Mouse (Mus musculus): ENCODE results near the gene Eif3k. TPM values are rescaled to one million over a fixed set of nuclear protein-coding genes. Genes with fewer than 3 reads are reported as not detected.

The Eif3k gene
- polyA plus RNA-seq, 1 experiment from 2014 or later, result 195 TPM

DNA sequence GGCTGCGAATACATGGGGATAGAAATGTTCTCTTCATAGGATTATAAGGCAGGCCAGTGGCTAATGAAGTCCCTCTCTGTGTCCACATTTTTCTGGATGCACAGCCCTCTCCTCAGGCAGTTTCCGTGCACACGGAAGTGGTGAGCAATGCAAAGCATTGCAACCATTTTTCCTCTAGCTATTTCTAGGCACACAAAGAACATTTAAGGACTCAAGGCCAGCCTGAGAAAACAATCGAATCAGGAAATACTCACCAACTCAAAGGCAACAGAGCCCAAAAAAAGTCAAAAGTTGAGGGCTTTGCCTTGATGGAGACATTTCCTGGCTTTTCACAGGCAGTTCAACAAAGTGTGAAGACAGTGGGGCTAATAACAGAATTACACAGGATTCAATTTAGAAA, 40.5 kb downstream of the Eif3k start:
- Histone ChIP-seq H3K9ac (ENCODE audit: low read depth, low read length) (no peak overlapping the region), H3K4me3 (ENCODE audit: low read depth, low read length) (no peak overlapping the region), H3K27me3 (ENCODE audit: control insufficient read depth, insufficient read depth, low read depth, low read length) (no peaks in the 10 kb centered on the region), H3K4me1 (ENCODE audit: control insufficient read depth, low read depth, low read length) (peaks cover 47% of the 10 kb centered on the region), H3K27ac (ENCODE audit: low read length) (peak overlapping the region; percentile 3), H3K4me2 (ENCODE audit: low read depth, low read length) (no peak overlapping the region), H3K9me3 (replicated peaks; ENCODE audit: control insufficient read depth, low read length) (no peaks in the 10 kb centered on the region), H3K36me3 (ENCODE audit: control insufficient read depth, insufficient read depth) (no peaks in the 10 kb centered on the region)
- WGBS (ENCODE audit: insufficient replicate concordance), result 72% methylated on average over 4 of the region's 4 CpGs
- ATAC-seq (ENCODE audit: low read depth), result no peak

DNA sequence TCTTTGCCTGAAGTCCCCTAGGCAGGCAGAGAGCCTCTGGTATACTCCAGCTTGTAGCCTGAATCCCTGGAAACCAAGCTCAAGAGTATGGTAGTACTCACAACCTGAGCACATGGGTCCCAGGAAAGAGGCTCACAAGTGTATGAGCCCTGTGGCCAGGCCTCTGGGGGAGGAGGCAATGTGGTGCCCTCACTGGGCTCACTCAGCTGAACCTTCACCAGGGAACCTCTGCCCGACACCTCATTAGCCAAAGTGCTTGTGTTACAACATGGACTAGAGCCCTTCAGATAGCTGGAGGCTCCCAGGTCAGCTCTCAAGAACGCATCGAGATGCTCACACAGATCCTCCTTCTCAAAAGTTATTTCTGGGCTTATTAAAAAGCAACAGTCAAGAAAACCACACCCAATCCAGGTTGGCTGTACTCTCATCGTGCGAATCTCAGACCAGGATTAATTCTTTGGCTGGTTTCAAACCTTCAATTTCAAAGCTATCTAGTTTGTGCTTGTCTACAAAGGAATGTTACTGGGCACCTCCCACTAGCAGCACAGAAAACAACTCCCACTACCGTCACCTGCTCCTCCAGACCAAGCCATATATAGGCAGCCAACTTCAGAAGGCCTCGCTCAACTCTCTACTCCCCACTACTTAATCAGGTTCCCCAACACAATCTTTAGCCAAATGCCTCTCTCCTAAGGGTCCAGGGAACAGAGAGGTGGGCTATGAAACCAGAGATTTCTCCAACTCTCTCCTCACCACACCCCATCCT, 42.1 kb downstream of the Eif3k start:
- Histone ChIP-seq H3K4me3 (ENCODE audit: low read depth, low read length) (no peak overlapping the region), H3K4me1 (ENCODE audit: control insufficient read depth, low read depth, low read length) (peaks cover 41% of the 10 kb centered on the region), H3K9ac (ENCODE audit: low read depth, low read length) (no peak overlapping the region), H3K36me3 (ENCODE audit: control insufficient read depth, insufficient read depth) (no peaks in the 10 kb centered on the region), H3K9me3 (replicated peaks; ENCODE audit: control insufficient read depth, low read length) (no peaks in the 10 kb centered on the region), H3K27ac (ENCODE audit: low read length) (no peak overlapping the region), H3K27me3 (ENCODE audit: control insufficient read depth, insufficient read depth, low read depth, low read length) (no peaks in the 10 kb centered on the region), H3K4me2 (ENCODE audit: low read depth, low read length) (no peak overlapping the region)
- no peak for ATAC-seq (ENCODE audit: low read depth)
- WGBS (ENCODE audit: insufficient replicate concordance), result 78% methylated on average over 7 of the region's 7 CpGs

DNA sequence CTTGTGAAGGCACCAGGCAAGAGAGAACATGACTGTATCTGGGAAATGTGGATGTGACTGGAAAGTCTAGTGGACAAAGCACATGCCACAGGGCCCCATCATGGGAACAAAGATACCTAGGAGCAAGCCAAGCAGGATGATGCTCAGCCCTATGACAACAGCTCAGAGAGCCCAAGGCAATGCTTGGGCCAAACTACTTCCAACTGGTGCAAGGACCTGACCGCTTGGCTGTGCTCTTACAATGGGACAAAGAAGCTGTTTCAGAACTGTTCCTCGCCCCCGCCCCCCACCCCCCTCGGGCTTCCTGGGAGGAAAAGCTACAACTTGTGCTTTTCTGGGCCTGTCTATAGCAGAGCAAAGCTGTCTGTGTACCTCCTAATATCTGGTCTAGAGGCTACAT, 43.0 kb downstream of the Eif3k start:
- no peaks in the 10 kb centered on the region for H3K36me3 ChIP-seq (ENCODE audit: control insufficient read depth, insufficient read depth)
- WGBS (ENCODE audit: insufficient replicate concordance), result 52% methylated on average over 4 of the region's 4 CpGs
- H3K9ac ChIP-seq (ENCODE audit: low read depth, low read length), result no peak overlapping the region
- no peak overlapping the region for H3K4me2 ChIP-seq (ENCODE audit: low read depth, low read length)
- H3K4me3 ChIP-seq (ENCODE audit: low read depth, low read length), result no peak overlapping the region
- no peaks in the 10 kb centered on the region for H3K27me3 ChIP-seq (ENCODE audit: control insufficient read depth, insufficient read depth, low read depth, low read length)
- H3K9me3 ChIP-seq (replicated peaks; ENCODE audit: control insufficient read depth, low read length), result no peaks in the 10 kb centered on the region
- no peak for ATAC-seq (ENCODE audit: low read depth)
- H3K4me1 ChIP-seq (ENCODE audit: control insufficient read depth, low read depth, low read length), result peaks cover 41% of the 10 kb centered on the region
- H3K27ac ChIP-seq (ENCODE audit: low read length), result no peak overlapping the region

DNA sequence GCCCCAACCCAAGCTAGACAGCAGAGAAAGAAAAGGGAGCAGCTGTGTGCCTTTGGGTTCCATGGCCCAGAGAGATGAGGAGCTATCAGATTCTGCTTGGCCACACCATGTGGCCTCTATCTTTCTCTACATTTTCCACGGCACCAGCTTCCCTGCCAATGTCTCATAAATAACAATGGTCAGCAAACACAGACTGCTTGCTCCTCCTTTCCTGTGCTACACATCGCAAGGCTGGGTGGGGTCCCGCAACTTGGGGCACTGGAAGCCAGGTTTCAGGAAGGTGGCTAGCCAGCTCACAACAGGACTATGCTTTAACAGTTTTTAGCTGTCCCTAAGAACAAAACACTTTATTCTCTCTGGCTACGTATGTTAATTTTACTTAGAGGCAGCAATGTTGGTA, 44.9 kb downstream of the Eif3k start:
- Histone ChIP-seq H3K9me3 (replicated peaks; ENCODE audit: control insufficient read depth, low read length) (no peaks in the 10 kb centered on the region), H3K9ac (ENCODE audit: low read depth, low read length) (no peak overlapping the region), H3K27me3 (ENCODE audit: control insufficient read depth, insufficient read depth, low read depth, low read length) (no peaks in the 10 kb centered on the region), H3K27ac (ENCODE audit: low read length) (no peak overlapping the region), H3K4me2 (ENCODE audit: low read depth, low read length) (no peak overlapping the region), H3K36me3 (ENCODE audit: control insufficient read depth, insufficient read depth) (no peaks in the 10 kb centered on the region), H3K4me3 (ENCODE audit: low read depth, low read length) (no peak overlapping the region), H3K4me1 (ENCODE audit: control insufficient read depth, low read depth, low read length) (peaks cover 41% of the 10 kb centered on the region)
- 60% methylated on average over 4 of the region's 4 CpGs for WGBS (ENCODE audit: insufficient replicate concordance)
- ATAC-seq (ENCODE audit: low read depth), result no peak

DNA sequence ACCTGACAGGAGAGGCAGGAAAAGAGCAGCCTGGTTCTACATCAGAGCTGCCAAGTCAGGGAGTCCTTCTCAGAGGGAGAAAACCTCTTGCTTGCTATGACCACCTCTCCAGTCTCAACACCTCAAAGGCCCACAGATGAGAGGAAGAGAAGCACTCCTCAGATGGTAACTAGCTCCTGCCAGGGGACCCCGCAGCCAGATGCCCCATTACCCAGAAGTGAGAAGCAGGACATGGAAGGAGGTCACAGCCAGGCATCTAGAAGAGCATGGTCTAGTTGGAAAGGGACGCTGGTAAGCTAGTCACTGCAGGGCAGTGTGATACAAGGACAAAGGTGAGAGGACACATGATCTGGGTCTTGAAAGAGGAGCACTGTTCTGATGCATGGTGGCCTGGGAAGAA, 47.8 kb downstream of the Eif3k start:
- no peak for ATAC-seq (ENCODE audit: low read depth)
- Histone ChIP-seq H3K4me2 (ENCODE audit: low read depth, low read length) (no peak overlapping the region), H3K4me1 (ENCODE audit: control insufficient read depth, low read depth, low read length) (peaks cover 40% of the 10 kb centered on the region), H3K36me3 (ENCODE audit: control insufficient read depth, insufficient read depth) (no peaks in the 10 kb centered on the region), H3K9ac (ENCODE audit: low read depth, low read length) (no peak overlapping the region), H3K27me3 (ENCODE audit: control insufficient read depth, insufficient read depth, low read depth, low read length) (no peaks in the 10 kb centered on the region), H3K4me3 (ENCODE audit: low read depth, low read length) (no peak overlapping the region), H3K27ac (ENCODE audit: low read length) (no peak overlapping the region), H3K9me3 (replicated peaks; ENCODE audit: control insufficient read depth, low read length) (no peaks in the 10 kb centered on the region)
- 75% methylated on average over 2 of the region's 2 CpGs for WGBS (ENCODE audit: insufficient replicate concordance)

DNA sequence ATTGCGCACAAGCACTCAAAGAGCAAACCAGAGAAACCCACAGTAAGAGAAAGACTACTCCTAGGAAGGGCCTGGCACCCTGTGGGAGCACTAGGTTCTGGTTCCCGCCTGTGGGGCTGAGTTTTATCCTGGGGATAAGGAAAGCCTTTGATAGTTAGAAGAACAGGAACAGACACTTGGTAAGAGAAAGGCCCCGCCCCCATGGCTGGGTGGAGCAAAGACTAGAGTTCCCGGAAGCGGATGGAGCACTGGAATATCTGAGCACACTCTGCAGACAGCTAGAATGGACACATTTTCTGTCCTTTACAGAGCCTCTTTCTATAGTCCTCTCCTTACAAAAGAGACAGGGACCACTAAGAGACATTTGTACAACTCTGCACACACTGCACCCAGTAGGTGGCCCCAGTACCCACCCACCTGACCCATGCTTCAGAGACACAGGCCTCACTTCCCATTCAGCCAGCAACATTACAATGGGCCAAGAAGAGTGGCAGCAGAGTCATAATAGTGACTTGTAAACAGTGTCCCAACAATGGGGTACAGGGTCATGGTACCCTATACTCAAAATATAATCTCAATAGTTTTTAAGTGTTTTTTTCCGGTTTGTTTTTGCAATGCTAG, 49.1 kb downstream of the Eif3k start:
- 63% methylated on average over 6 of the region's 6 CpGs for WGBS (ENCODE audit: insufficient replicate concordance)
- Histone ChIP-seq H3K4me1 (ENCODE audit: control insufficient read depth, low read depth, low read length) (peaks cover 41% of the 10 kb centered on the region), H3K9ac (ENCODE audit: low read depth, low read length) (no peak overlapping the region), H3K9me3 (replicated peaks; ENCODE audit: control insufficient read depth, low read length) (no peaks in the 10 kb centered on the region), H3K36me3 (ENCODE audit: control insufficient read depth, insufficient read depth) (no peaks in the 10 kb centered on the region), H3K27me3 (ENCODE audit: control insufficient read depth, insufficient read depth, low read depth, low read length) (no peaks in the 10 kb centered on the region), H3K4me3 (ENCODE audit: low read depth, low read length) (no peak overlapping the region), H3K27ac (ENCODE audit: low read length) (no peak overlapping the region), H3K4me2 (ENCODE audit: low read depth, low read length) (no peak overlapping the region)
- ATAC-seq (ENCODE audit: low read depth), result no peak; the same call in 1 of the 2 replicates

DNA sequence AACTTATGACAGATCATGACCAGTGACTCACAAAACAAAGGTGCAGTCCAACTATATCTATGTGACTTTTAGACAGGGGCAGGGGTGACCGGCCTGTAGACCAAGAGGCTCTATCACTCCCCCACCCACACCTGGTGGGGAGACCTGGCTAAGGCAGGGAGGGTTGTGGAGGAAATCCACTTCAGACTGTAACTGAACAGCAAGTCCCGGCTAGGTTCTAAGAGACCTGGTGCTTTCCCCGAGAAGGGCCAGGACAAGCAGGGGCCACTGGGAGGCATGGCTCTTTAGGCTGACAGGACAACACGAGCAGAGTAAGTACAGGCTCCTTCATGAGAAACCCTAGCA, 50.0 kb downstream of the Eif3k start:
- Histone ChIP-seq H3K9me3 (replicated peaks; ENCODE audit: control insufficient read depth, low read length) (no peaks in the 10 kb centered on the region), H3K36me3 (ENCODE audit: control insufficient read depth, insufficient read depth) (no peaks in the 10 kb centered on the region), H3K9ac (ENCODE audit: low read depth, low read length) (no peak overlapping the region), H3K4me2 (ENCODE audit: low read depth, low read length) (no peak overlapping the region), H3K27me3 (ENCODE audit: control insufficient read depth, insufficient read depth, low read depth, low read length) (no peaks in the 10 kb centered on the region), H3K4me1 (ENCODE audit: control insufficient read depth, low read depth, low read length) (peaks cover 35% of the 10 kb centered on the region), H3K27ac (ENCODE audit: low read length) (no peak overlapping the region), H3K4me3 (ENCODE audit: low read depth, low read length) (no peak overlapping the region)
- ATAC-seq (ENCODE audit: low read depth), result no peak
- WGBS (ENCODE audit: insufficient replicate concordance), result 80% methylated on average over 4 of the region's 4 CpGs

DNA sequence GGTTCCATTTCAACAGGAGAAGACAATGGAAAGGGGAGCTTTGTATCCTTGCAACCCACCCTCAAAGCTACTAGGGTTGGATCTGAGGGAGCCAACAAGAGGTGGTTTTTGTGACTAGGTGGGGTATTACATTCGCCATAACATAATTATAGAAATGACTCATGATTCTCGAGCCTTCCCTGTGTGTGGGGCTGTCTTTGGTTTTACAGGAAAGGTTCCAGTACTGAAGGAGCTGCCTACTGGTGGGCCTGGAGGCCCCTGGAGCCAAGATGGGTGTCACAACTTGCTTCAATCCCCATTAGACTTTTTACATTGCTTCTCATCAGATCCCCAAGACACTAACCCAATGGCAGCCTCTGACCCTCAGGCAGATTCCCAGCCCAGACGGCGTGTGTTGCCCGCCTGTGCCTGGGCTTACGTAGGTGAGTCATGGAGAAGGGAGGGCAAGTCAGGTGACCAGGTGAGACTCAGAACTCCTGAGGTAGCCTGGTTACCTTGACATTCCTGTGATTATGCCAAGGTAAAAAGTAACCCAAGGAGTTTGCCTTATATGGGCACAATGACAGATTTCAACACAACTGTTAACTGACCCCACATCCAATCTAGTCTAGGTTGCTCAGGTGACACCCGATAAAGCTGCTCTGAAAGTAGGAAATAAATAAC, 50.5 kb downstream of the Eif3k start:
- H3K4me1 ChIP-seq (ENCODE audit: control insufficient read depth, low read depth, low read length), result peaks cover 40% of the 10 kb centered on the region
- WGBS (ENCODE audit: insufficient replicate concordance), result 84% methylated on average over 7 of the region's 7 CpGs
- H3K27ac ChIP-seq (ENCODE audit: low read length), result peak overlapping the region; percentile 45
- ATAC-seq (ENCODE audit: low read depth), result no peak
- H3K9me3 ChIP-seq (replicated peaks; ENCODE audit: control insufficient read depth, low read length), result no peaks in the 10 kb centered on the region
- no peaks in the 10 kb centered on the region for H3K36me3 ChIP-seq (ENCODE audit: control insufficient read depth, insufficient read depth)
- H3K9ac ChIP-seq (ENCODE audit: low read depth, low read length), result no peak overlapping the region
- no peak overlapping the region for H3K4me3 ChIP-seq (ENCODE audit: low read depth, low read length)
- H3K27me3 ChIP-seq (ENCODE audit: control insufficient read depth, insufficient read depth, low read depth, low read length), result no peaks in the 10 kb centered on the region
- no peak overlapping the region for H3K4me2 ChIP-seq (ENCODE audit: low read depth, low read length)
